Mouse (Mus musculus): Measurements from ENCODE around the gene Lck. TPM values are rescaled to one million over a fixed set of nuclear protein-coding genes. Genes with fewer than 3 reads are reported as not detected.
"Not testable (repeated sequence)": the region's sequence is repeated elsewhere in the genome, so short reads cannot be mapped to it uniquely, and the experiment has no call there.

Lck gene
- polyA plus RNA-seq, 1 experiment, result 2.5 TPM

GRCm38 (mm10) chr4:129563718-129564117 lies 9.7 kb downstream of the Lck start:
- Histone ChIP-seq H3K27me3 (ENCODE audit: control insufficient read depth, insufficient read depth, low read length) (no peaks in the 10 kb centered on the region), H3K4me3 (ENCODE audit: control insufficient read depth, low read depth, low read length) (no peak overlapping the region), H3K4me1 (ENCODE audit: control insufficient read depth, insufficient read depth, low read length) (no peaks in the 10 kb centered on the region), H3K27ac (ENCODE audit: control insufficient read depth, insufficient read depth, low read depth, low read length) (no peak overlapping the region), H3K36me3 (ENCODE audit: control insufficient read depth, insufficient read depth, low read length) (no peaks in the 10 kb centered on the region)
- TF ChIP-seq CTCF (IDR thresholded peaks at IDR 0.05; ENCODE audit: control insufficient read depth, insufficient read depth, insufficient replicate concordance, low read depth, low read length) (no peak), POLR2A (IDR thresholded peaks at IDR 0.05; ENCODE audit: control insufficient read depth, low read depth, low read length) (no peak)

- H3K4me1 ChIP-seq (ENCODE audit: control insufficient read depth, insufficient read depth, low read length), result peaks cover 5% of the 10 kb centered on the region
- no peak overlapping the region for H3K4me3 ChIP-seq (ENCODE audit: control insufficient read depth, low read depth, low read length)
- no peak overlapping the region for H3K27ac ChIP-seq (ENCODE audit: control insufficient read depth, insufficient read depth, low read depth, low read length)
- H3K27me3 ChIP-seq (ENCODE audit: control insufficient read depth, insufficient read depth, low read length), result no peaks in the 10 kb centered on the region
- no peaks in the 10 kb centered on the region for H3K36me3 ChIP-seq (ENCODE audit: control insufficient read depth, insufficient read depth, low read length)
- TF ChIP-seq CTCF (IDR thresholded peaks at IDR 0.05; ENCODE audit: control insufficient read depth, insufficient read depth, insufficient replicate concordance, low read depth, low read length) (no peak), POLR2A (IDR thresholded peaks at IDR 0.05; ENCODE audit: control insufficient read depth, low read depth, low read length) (no peak)
Measured at GRCm38 (mm10) chr4:129561184-129561583, 12.3 kb downstream of the Lck start.

GRCm38 (mm10) chr4:129558321-129558955 lies 15.0 kb downstream of the Lck start:
- no peak overlapping the region for H3K4me3 ChIP-seq (ENCODE audit: control insufficient read depth, low read depth, low read length)
- TF ChIP-seq CTCF (IDR thresholded peaks at IDR 0.05; ENCODE audit: control insufficient read depth, insufficient read depth, insufficient replicate concordance, low read depth, low read length), result no peak
- no peak for TF ChIP-seq POLR2A (IDR thresholded peaks at IDR 0.05; ENCODE audit: control insufficient read depth, low read depth, low read length)
- H3K27ac ChIP-seq (ENCODE audit: control insufficient read depth, insufficient read depth, low read depth, low read length), result no peak overlapping the region
- H3K36me3 ChIP-seq (ENCODE audit: control insufficient read depth, insufficient read depth, low read length), result no peaks in the 10 kb centered on the region
- no peaks in the 10 kb centered on the region for H3K27me3 ChIP-seq (ENCODE audit: control insufficient read depth, insufficient read depth, low read length)
- H3K4me1 ChIP-seq (ENCODE audit: control insufficient read depth, insufficient read depth, low read length), result peaks cover 14% of the 10 kb centered on the region

- Histone ChIP-seq H3K4me1 (ENCODE audit: control insufficient read depth, insufficient read depth, low read length) (peaks cover 14% of the 10 kb centered on the region), H3K27me3 (ENCODE audit: control insufficient read depth, insufficient read depth, low read length) (no peaks in the 10 kb centered on the region), H3K4me3 (ENCODE audit: control insufficient read depth, low read depth, low read length) (no peak overlapping the region), H3K36me3 (ENCODE audit: control insufficient read depth, insufficient read depth, low read length) (no peaks in the 10 kb centered on the region), H3K27ac (ENCODE audit: control insufficient read depth, insufficient read depth, low read depth, low read length) (no peak overlapping the region)
- no peak for TF ChIP-seq POLR2A (IDR thresholded peaks at IDR 0.05; ENCODE audit: control insufficient read depth, low read depth, low read length)
- TF ChIP-seq CTCF (IDR thresholded peaks at IDR 0.05; ENCODE audit: control insufficient read depth, insufficient read depth, insufficient replicate concordance, low read depth, low read length), result no peak
Measured at GRCm38 (mm10) chr4:129557256-129557808, 16.1 kb downstream of the Lck start.

- Histone ChIP-seq H3K4me3 (ENCODE audit: control insufficient read depth, low read depth, low read length) (peak overlapping the region; percentile 73), H3K27ac (ENCODE audit: control insufficient read depth, insufficient read depth, low read depth, low read length) (peak overlapping the region; percentile 41), H3K36me3 (ENCODE audit: control insufficient read depth, insufficient read depth, low read length) (no peaks in the 10 kb centered on the region), H3K27me3 (ENCODE audit: control insufficient read depth, insufficient read depth, low read length) (no peaks in the 10 kb centered on the region), H3K4me1 (ENCODE audit: control insufficient read depth, insufficient read depth, low read length) (peaks cover 14% of the 10 kb centered on the region)
- TF ChIP-seq CTCF (IDR thresholded peaks at IDR 0.05; ENCODE audit: control insufficient read depth, insufficient read depth, insufficient replicate concordance, low read depth, low read length) (no peak), POLR2A (IDR thresholded peaks at IDR 0.05; ENCODE audit: control insufficient read depth, low read depth, low read length) (peak; percentile 50; the same call in 1 of the 2 replicates)
Measured at GRCm38 (mm10) chr4:129556532-129557223, 16.8 kb downstream of the Lck start.

GRCm38 (mm10) chr4:129555862-129556531 lies 17.4 kb downstream of the Lck start:
- peak overlapping the region; percentile 53 for H3K4me3 ChIP-seq (ENCODE audit: control insufficient read depth, low read depth, low read length)
- peak overlapping the region; percentile 60; the same call in 1 of the 2 replicates for H3K27ac ChIP-seq (ENCODE audit: control insufficient read depth, insufficient read depth, low read depth, low read length)
- H3K27me3 ChIP-seq (ENCODE audit: control insufficient read depth, insufficient read depth, low read length), result no peaks in the 10 kb centered on the region

GRCm38 (mm10) chr4:129555421-129555861 lies 18.0 kb downstream of the Lck start:
- Histone ChIP-seq H3K4me3 (ENCODE audit: control insufficient read depth, low read depth, low read length) (peak overlapping the region; percentile 53), H3K36me3 (ENCODE audit: control insufficient read depth, insufficient read depth, low read length) (no peaks in the 10 kb centered on the region), H3K27me3 (ENCODE audit: control insufficient read depth, insufficient read depth, low read length) (no peaks in the 10 kb centered on the region), H3K27ac (ENCODE audit: control insufficient read depth, insufficient read depth, low read depth, low read length) (no peak overlapping the region), H3K4me1 (ENCODE audit: control insufficient read depth, insufficient read depth, low read length) (peaks cover 14% of the 10 kb centered on the region)
- TF ChIP-seq POLR2A (IDR thresholded peaks at IDR 0.05; ENCODE audit: control insufficient read depth, low read depth, low read length), result no peak
- peak; percentile 94; the same call in 1 of the 2 replicates for TF ChIP-seq CTCF (IDR thresholded peaks at IDR 0.05; ENCODE audit: control insufficient read depth, insufficient read depth, insufficient replicate concordance, low read depth, low read length)

More at GRCm38 (mm10) chr4:129555862-129556531, 17.4 kb downstream of the Lck start:
- TF ChIP-seq POLR2A (IDR thresholded peaks at IDR 0.05; ENCODE audit: control insufficient read depth, low read depth, low read length), result no peak
- no peak for TF ChIP-seq CTCF (IDR thresholded peaks at IDR 0.05; ENCODE audit: control insufficient read depth, insufficient read depth, insufficient replicate concordance, low read depth, low read length)
- no peaks in the 10 kb centered on the region for H3K36me3 ChIP-seq (ENCODE audit: control insufficient read depth, insufficient read depth, low read length)
- peaks cover 14% of the 10 kb centered on the region for H3K4me1 ChIP-seq (ENCODE audit: control insufficient read depth, insufficient read depth, low read length)

- not testable (repeated sequence) for H3K27me3 ChIP-seq (ENCODE audit: control insufficient read depth, insufficient read depth, low read length); H3K27ac ChIP-seq (ENCODE audit: control insufficient read depth, insufficient read depth, low read depth, low read length); H3K36me3 ChIP-seq (ENCODE audit: control insufficient read depth, insufficient read depth, low read length); H3K4me3 ChIP-seq (ENCODE audit: control insufficient read depth, low read depth, low read length)
- peaks cover 14% of the 10 kb centered on the region for H3K4me1 ChIP-seq (ENCODE audit: control insufficient read depth, insufficient read depth, low read length)
Measured at GRCm38 (mm10) chr4:129554512-129554911, 18.9 kb downstream of the Lck start.

All from testis, adult 2 months (tissue).